ENCODE assay signal across 9 mouse cellular contexts in genomic region chr11:6628568-6628967, GRCm38 (mm10). TPM values are rescaled to one million over a fixed set of nuclear protein-coding genes. Genes with fewer than 3 reads are reported as not detected.
A peak's percentile ranks its signal among the peaks of the same experiment; 100 is the strongest.
DNase-seq lines count a peak whose midpoint lies in the region; ATAC-seq and TF ChIP-seq lines count a peak whose summit lies in the region.
"Had no signal": no experiment of that assay in that cellular context is flagged by ENCODE, and none has a peak within 500 bp of the region (broad histone marks: within the 10 kb centered on the region; RNA-seq: fewer than 3 reads in every experiment).

No protein-coding gene starts in this region.

- peaks cover 4% of the 10 kb centered on the region; the same call in 1 of the 2 replicates for H3K36me3 ChIP-seq in forebrain, embryonic 11.5 days (ENCODE audit: control insufficient read depth, insufficient read depth, low read length)
- peaks cover 3% of the 10 kb centered on the region; the same call in 1 of the 2 replicates for H3K36me3 ChIP-seq in forebrain, embryonic 16.5 days (ENCODE audit: control insufficient read depth, insufficient read depth)
- peaks cover 6% of the 10 kb centered on the region for H3K36me3 ChIP-seq in kidney, embryonic 16.5 days (ENCODE audit: insufficient read depth, low read length)
- H3K36me3 ChIP-seq in megakaryocyte, embryonic 14.5 days (replicated peaks; ENCODE audit: low read length), result peaks cover 13% of the 10 kb centered on the region

- no peak for TF ChIP-seq POLR2A in cerebellum, adult 2 months (IDR thresholded peaks at IDR 0.05; ENCODE audit: borderline replicate concordance, insufficient read depth, low read length)

- H3K4me3 ChIP-seq in forebrain, embryonic 11.5 days (ENCODE audit: low read depth, low read length), result no peak overlapping the region
- H3K4me3 ChIP-seq in forebrain, embryonic 16.5 days (replicated peaks; ENCODE audit: low read length), result no peak overlapping the region
- H3K4me3 ChIP-seq in cerebellum, adult 2 months (replicated peaks; ENCODE audit: insufficient read depth, low read depth, low read length), result no peak overlapping the region
- no peak overlapping the region for H3K4me3 ChIP-seq in kidney, embryonic 16.5 days (ENCODE audit: low read length)
- H3K4me3 ChIP-seq in megakaryocyte, embryonic 14.5 days (replicated peaks), result peak overlapping the region; percentile 24

- peaks cover 10% of the 10 kb centered on the region for H3K4me1 ChIP-seq in forebrain, embryonic 11.5 days (replicated peaks; ENCODE audit: control insufficient read depth, insufficient read depth, low read length)
- peaks cover 24% of the 10 kb centered on the region for H3K4me1 ChIP-seq in forebrain, embryonic 16.5 days (replicated peaks; ENCODE audit: control insufficient read depth, insufficient read depth, low read length)
- H3K4me1 ChIP-seq in cerebellum, adult 2 months (ENCODE audit: control insufficient read depth, insufficient read depth, low read length), result peaks cover 10% of the 10 kb centered on the region
- peaks cover 22% of the 10 kb centered on the region for H3K4me1 ChIP-seq in kidney, embryonic 16.5 days (ENCODE audit: insufficient read depth, low read length)
- peaks cover 49% of the 10 kb centered on the region for H3K4me1 ChIP-seq in megakaryocyte, embryonic 14.5 days

- ATAC-seq in forebrain, embryonic 11.5 days (replicated peaks; ENCODE audit: low FRiP score), result 0 out of 2 replicates have a peak, but pooled peaks have one; percentile 36
- ATAC-seq in forebrain, embryonic 16.5 days, result no peak
- ATAC-seq in kidney, embryonic 16.5 days (ENCODE audit: low FRiP score, low TSS enrichment), result 0 out of 2 replicates have a peak, but pooled peaks have one; percentile 36

- peak; percentile 63 for TF ChIP-seq CTCF in cerebellum, adult 2 months (IDR thresholded peaks at IDR 0.05; ENCODE audit: borderline replicate concordance, insufficient read depth, low read depth, low read length)

- 23% methylated on average over 4 of the region's 4 CpGs for WGBS in forebrain, embryonic 11.5 days
- 22% methylated on average over 4 of the region's 4 CpGs for WGBS in forebrain, embryonic 16.5 days
- 23% methylated on average over 4 of the region's 4 CpGs for WGBS in cerebellum, adult 2 months
- WGBS in kidney, embryonic 16.5 days, result 17% methylated on average over 4 of the region's 4 CpGs

- H3K9me3 ChIP-seq in forebrain, embryonic 11.5 days (ENCODE audit: control insufficient read depth, low read length), result no peaks in the 10 kb centered on the region
- no peaks in the 10 kb centered on the region for H3K9me3 ChIP-seq in forebrain, embryonic 16.5 days (ENCODE audit: control insufficient read depth, low read length)
- H3K9me3 ChIP-seq in kidney, embryonic 16.5 days (ENCODE audit: low read length), result 0 out of 2 replicates have a peak, but pooled peaks cover 3% of the 10 kb centered on the region
- H3K9me3 ChIP-seq in megakaryocyte, embryonic 14.5 days, result peaks cover 14% of the 10 kb centered on the region

- DNase-seq in forebrain, embryonic 11.5 days (ENCODE audit: low spot score), result peak; percentile 75
- DNase-seq in ovary, postnatal 36 days (ENCODE audit: low spot score), result peak; percentile 50
- no peak for DNase-seq in ovary, adult 18-20 months (ENCODE audit: low spot score)
- DNase-seq in cerebellum, adult 2 months, result peak; percentile 45 to 50
- DNase-seq in testis, postnatal 10 days (ENCODE audit: low spot score), result peak; percentile 75

- no peak overlapping the region for H3K4me2 ChIP-seq in forebrain, embryonic 11.5 days (ENCODE audit: low read depth, low read length, severe bottlenecking)
- no peak overlapping the region for H3K4me2 ChIP-seq in forebrain, embryonic 16.5 days (ENCODE audit: low read length)
- no peak overlapping the region for H3K4me2 ChIP-seq in kidney, embryonic 16.5 days (replicated peaks; ENCODE audit: low read depth, low read length)

- no peak overlapping the region for H3K27ac ChIP-seq in forebrain, embryonic 11.5 days (ENCODE audit: low read depth, low read length)
- no peak overlapping the region for H3K27ac ChIP-seq in forebrain, embryonic 16.5 days (ENCODE audit: low read length)
- no peak overlapping the region for H3K27ac ChIP-seq in cerebellum, adult 2 months (ENCODE audit: insufficient read depth, low read length)
- no peak overlapping the region for H3K27ac ChIP-seq in kidney, embryonic 16.5 days (ENCODE audit: low read length)

- no peaks in the 10 kb centered on the region for H3K27me3 ChIP-seq in forebrain, embryonic 11.5 days (ENCODE audit: control insufficient read depth, insufficient read depth, low read length)
- no peaks in the 10 kb centered on the region for H3K27me3 ChIP-seq in forebrain, embryonic 16.5 days (replicated peaks; ENCODE audit: control insufficient read depth, insufficient read depth, low read length)
- H3K27me3 ChIP-seq in cerebellum, adult 2 months (ENCODE audit: control insufficient read depth, insufficient read depth, low read length), result no peaks in the 10 kb centered on the region
- no peaks in the 10 kb centered on the region for H3K27me3 ChIP-seq in kidney, embryonic 16.5 days (ENCODE audit: insufficient read depth, low read length)
- H3K27me3 ChIP-seq in megakaryocyte, embryonic 14.5 days (replicated peaks), result no peaks in the 10 kb centered on the region

- no peak overlapping the region for H3K9ac ChIP-seq in forebrain, embryonic 11.5 days (ENCODE audit: low read length)
- no peak overlapping the region for H3K9ac ChIP-seq in forebrain, embryonic 16.5 days (replicated peaks; ENCODE audit: low read depth, low read length)
- H3K9ac ChIP-seq in kidney, embryonic 16.5 days (replicated peaks; ENCODE audit: low read length), result no peak overlapping the region

RNA-seq across cellular contexts. Expression of gene Tbrg4, which starts 2.7 kb away (rescaled TPM):
- 53.0 TPM in 2 replicates for polyA plus RNA-seq in forebrain, embryonic 11.5 days (2014; fragmentation: Nextera tagmentation; extraction: Ambion mirVana)
- 28.2 and 32.2 TPM in 2 replicates for polyA plus RNA-seq in forebrain, embryonic 16.5 days (2015; fragmentation: Nextera tagmentation; extraction: Ambion mirVana)
- polyA plus RNA-seq in cerebellum, adult 2 months (2012; rRNA removed), result 83.8 and 87.0 TPM in 2 replicates
- polyA plus RNA-seq in kidney, embryonic 16.5 days (2015; fragmentation: Nextera tagmentation; extraction: Ambion mirVana), result 45.6 and 49.1 TPM in 2 replicates
- 55.6 and 136 TPM in 2 replicates for polyA plus RNA-seq in megakaryocyte, embryonic 14.5 days (2012; ENCODE audit: insufficient read depth, low replicate concordance)

RNA-seq across cellular contexts. Expression of gene Wap, which starts 9.9 kb away (rescaled TPM):
- not detected in 2 replicates for polyA plus RNA-seq in forebrain, embryonic 11.5 days (2014; fragmentation: Nextera tagmentation; extraction: Ambion mirVana)
- not detected in 2 replicates for polyA plus RNA-seq in forebrain, embryonic 16.5 days (2015; fragmentation: Nextera tagmentation; extraction: Ambion mirVana)
- not detected in 2 replicates for polyA plus RNA-seq in cerebellum, adult 2 months (2012; rRNA removed)
- polyA plus RNA-seq in kidney, embryonic 16.5 days (2015; fragmentation: Nextera tagmentation; extraction: Ambion mirVana), result not detected in 2 replicates
- not detected in 2 replicates for polyA plus RNA-seq in megakaryocyte, embryonic 14.5 days (2012; ENCODE audit: insufficient read depth, low replicate concordance)
- polyA plus RNA-seq: stomach, embryonic 16.5 days had no signal

RNA-seq across cellular contexts. Expression of gene Nacad, which starts 22.7 kb away (rescaled TPM):
- 28.4 and 29.3 TPM in 2 replicates for polyA plus RNA-seq in forebrain, embryonic 11.5 days (2014; fragmentation: Nextera tagmentation; extraction: Ambion mirVana)
- polyA plus RNA-seq in forebrain, embryonic 16.5 days (2015; fragmentation: Nextera tagmentation; extraction: Ambion mirVana), result 62.5 and 71.1 TPM in 2 replicates
- polyA plus RNA-seq in cerebellum, adult 2 months (2012; rRNA removed), result 70.0 and 94.4 TPM in 2 replicates
- 1.9 and 2.0 TPM in 2 replicates for polyA plus RNA-seq in kidney, embryonic 16.5 days (2015; fragmentation: Nextera tagmentation; extraction: Ambion mirVana)
- 0.34 and 0.63 TPM in 2 replicates for polyA plus RNA-seq in megakaryocyte, embryonic 14.5 days (2012; ENCODE audit: insufficient read depth, low replicate concordance)

RNA-seq across cellular contexts. Expression of gene Ramp3, which starts 29.8 kb away (rescaled TPM):
- 3.5 and 3.9 TPM in 2 replicates for polyA plus RNA-seq in forebrain, embryonic 11.5 days (2014; fragmentation: Nextera tagmentation; extraction: Ambion mirVana)
- 7.9 and 8.1 TPM in 2 replicates for polyA plus RNA-seq in forebrain, embryonic 16.5 days (2015; fragmentation: Nextera tagmentation; extraction: Ambion mirVana)
- polyA plus RNA-seq in cerebellum, adult 2 months (2012; rRNA removed), result 34.3 and 41.0 TPM in 2 replicates
- 15.4 and 16.5 TPM in 2 replicates for polyA plus RNA-seq in kidney, embryonic 16.5 days (2015; fragmentation: Nextera tagmentation; extraction: Ambion mirVana)
- polyA plus RNA-seq in megakaryocyte, embryonic 14.5 days (2012; ENCODE audit: insufficient read depth, low replicate concordance), result not detected in 2 replicates
